Mouse (Mus musculus) cerebellum, adult 11-12 months (tissue): Measurements from ENCODE around the gene Gm13277.
"Not testable (repeated sequence)": the region's sequence is repeated elsewhere in the genome, so short reads cannot be mapped to it uniquely, and the experiment has no call there.

Source experiments
- DNase-seq: peaks from one replicate; pipeline ENCODE4 v3.0.0; 2022

Gm13277 gene

DNA sequence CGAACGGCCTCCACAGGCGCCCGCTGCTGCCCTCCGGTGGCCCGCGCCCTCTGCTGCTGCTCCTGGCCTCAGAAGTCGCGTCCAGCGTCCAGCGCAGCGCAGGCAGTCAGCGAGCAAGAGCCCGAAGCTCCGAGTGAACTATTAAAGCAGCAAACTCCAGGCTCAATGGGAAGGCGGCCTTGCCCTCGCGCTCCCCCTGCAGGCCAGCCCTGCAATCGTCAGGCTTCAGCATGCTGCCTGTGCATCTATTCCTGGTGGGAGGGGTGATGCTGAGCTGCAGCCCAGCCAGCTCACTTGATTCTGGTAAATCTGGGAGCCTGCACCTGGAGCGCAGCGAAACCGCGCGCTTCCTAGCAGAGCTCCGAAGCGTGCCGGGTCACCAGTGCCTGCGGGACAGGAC, at the start of gene Gm13277:
Gm13277 (plus strand) TSS at position 231 of the 400 bp plus-strand sequence.
- DNase-seq: peak; percentile 74

DNA sequence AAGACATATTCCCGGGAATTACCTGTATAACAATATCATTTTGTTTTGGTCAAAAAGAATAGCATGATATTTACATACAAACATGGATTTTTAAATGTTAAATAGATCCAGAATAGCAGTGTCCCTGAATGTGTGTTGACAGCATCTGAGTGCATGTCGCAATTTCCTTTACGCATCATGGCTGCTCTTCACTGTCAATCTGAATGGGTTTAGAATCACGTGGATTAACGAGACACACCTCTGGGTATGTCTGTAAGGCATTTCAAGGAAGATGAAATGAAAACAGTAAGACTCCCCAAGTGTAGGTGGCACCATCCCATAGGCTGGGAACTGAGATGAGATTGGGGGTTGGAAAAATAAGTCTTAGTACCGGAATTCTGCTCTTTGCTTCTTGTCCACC, 49.4 kb upstream of the Gm13277 start:
- DNase-seq: no peak

DNA sequence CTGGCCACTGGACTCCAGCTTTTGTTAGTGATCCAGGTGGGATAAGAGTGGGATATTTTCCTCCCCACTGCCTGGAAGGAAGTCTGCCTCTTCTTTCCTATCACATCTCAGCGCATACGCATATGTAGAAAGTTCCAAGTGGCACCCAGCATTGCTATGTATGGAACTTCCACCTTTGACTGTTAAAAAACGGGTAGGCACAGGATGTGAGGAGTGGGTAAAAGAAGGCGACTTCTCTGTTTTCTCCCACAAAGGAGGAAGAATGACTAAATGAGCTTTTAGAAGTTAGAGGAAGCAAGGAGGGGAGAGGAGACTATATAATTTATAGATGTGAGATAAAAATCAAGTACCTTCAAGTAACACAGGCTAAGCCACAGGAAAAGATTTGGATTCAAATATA, 47.0 kb upstream of the Gm13277 start:
- no peak for DNase-seq

DNA sequence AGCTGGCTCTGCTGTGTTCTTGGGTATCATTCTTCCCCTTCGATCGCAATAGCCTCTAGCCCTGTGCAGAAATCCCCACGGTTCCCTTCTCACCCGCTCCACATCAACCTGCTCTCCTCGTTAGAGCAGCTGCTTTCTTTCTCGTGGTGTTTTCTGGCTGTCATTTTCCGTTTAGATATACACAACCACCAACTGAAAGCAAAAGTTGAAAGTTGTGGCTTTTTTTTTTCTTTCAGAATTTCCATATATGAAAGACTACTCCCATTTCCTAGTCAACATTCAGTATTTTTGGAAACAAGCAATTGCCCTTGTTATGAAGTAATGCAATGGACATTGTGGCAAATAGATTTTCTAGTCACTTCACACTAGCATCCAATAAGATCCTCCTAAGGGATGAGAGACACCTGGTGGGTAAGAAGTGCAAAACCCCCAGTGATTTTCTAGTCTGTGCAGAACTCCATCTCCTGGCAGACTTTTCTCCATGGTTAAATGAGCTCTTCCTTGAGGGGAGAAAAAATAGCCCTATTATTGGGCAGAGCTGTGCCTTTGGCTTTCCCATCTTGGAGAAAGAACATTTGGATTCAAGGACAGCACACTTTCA, 45.6 kb upstream of the Gm13277 start:
- no peak for DNase-seq

DNA sequence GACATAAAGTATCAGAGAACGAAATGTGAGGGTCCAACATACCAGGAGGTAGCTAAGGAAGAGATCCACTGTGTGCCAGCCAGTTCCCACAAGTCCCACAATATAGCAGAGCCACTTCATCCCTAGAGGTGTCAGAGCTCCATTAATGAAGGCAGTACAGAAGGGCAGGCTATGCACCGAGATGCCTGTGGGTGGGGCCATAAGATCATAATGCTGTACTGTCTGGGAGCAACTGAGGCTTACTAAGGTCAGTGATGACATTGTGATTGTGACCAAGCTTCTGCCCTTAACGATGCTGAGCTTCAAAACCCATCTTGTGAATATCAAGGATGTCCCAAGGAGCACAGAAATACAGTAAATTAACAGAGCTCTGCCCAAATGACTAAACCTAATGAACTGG, 44.2 kb upstream of the Gm13277 start:
- DNase-seq: no peak

DNA sequence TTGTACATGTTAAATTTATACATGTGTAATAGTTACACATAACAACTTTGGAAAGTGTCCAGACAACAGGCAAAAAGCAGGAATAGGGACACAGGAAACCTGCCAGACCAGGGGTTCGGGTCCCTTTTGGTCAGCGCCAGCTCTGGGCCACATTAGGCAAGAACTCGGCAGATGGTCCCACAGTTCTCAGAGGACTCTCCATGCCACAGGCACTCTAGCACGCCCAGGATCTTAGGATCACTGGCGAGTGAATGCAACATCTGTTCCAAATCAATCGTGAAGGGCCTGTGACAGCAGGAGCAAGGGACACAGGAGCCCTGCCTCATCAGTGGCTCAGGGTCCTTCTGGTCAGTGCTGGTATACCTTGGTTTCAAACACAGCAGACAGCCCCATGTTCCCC, 38.5 kb upstream of the Gm13277 start:
- DNase-seq: no peak

DNA sequence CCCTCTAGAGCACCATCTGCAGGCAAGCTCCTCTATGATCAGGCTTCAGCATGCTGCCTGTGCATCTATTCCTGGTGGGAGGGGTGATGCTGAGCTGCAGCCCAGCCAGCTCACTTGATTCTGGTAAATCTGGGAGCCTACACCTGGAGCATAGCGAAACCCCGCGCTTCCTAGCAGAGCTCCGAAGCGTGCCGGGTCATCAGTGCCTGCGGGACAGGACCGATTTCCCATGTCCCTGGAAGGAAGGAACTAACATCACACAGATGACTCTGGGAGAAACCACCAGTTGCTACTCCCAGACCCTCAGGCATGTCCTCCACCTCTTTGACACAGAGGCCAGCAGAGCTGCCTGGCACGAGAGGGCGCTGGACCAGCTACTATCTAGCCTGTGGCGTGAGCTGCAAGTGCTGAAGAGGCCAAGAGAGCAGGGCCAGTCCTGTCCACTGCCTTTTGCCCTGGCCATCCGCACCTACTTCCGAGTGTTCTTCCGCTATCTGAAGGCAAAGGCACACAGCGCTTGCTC, 33.6 kb upstream of the Gm13277 start, which contains the start of gene Gm13271:
Gm13271 (plus strand) TSS at position 51 of the 523 bp plus-strand sequence.
- DNase-seq: peak; percentile 90

DNA sequence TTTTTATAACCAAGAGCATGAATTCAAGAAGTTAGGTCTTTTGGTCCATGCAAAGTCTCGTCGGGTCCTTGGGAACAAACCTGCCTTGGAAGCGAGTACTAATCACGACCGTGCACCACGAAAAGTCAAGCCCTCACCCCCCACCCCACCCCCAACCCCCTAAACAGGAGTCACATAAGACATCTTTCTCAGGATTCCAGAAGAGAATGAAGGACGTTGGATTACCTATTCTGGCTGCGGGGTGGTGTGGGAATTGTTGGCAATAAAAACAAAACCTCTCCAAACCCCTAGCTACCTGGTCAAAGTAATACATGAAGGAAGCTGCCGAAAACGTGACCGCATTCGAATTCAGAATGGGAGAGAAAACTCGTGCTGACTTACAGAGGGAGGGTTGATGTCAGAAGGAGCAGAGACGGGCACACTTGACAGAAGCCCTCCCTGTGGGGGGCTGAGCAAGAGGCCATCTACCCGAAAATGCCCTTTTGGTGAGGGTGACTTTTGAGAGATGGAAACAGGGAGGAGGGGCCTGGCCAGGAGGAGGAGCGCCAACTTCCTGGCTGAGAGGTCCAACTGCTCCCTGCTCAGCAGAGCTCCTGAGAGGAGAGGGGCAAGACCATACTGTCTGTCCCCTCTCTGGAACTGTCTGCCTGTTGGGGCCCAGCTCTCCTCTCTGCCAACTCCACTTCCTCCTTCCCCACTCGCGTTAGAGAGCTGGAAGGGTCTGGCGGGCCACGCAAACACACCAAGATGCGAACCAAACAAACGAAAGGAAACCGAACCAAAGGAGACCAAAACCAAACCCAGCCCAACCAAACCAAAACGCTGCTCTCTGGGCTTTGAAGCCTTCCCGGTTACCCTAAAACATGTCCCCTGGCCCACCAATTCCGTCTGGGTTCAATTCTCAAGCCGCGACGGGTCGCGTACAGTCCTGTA, 31.6 kb upstream of the Gm13277 start:
- DNase-seq: not testable (repeated sequence)

DNA sequence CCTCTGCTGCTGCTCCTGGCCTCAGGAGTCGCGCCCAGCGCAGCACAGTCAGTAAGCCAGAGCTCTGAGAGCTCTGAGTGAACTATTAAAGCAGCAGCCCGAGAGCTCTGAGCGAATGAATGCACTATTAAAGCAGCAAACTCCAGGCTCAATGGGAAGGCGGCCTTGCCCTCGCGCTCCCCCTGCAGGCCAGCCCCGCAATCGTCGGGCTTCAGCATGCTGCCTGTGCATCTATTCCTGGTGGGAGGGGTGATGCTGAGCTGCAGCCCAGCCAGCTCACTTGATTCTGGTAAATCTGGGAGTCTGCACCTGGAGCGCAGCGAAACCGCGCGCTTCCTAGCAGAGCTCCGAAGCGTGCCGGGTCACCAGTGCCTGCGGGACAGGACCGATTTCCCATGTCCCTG, 30.8 kb upstream of the Gm13277 start:
- peak; percentile 96 for DNase-seq

DNA sequence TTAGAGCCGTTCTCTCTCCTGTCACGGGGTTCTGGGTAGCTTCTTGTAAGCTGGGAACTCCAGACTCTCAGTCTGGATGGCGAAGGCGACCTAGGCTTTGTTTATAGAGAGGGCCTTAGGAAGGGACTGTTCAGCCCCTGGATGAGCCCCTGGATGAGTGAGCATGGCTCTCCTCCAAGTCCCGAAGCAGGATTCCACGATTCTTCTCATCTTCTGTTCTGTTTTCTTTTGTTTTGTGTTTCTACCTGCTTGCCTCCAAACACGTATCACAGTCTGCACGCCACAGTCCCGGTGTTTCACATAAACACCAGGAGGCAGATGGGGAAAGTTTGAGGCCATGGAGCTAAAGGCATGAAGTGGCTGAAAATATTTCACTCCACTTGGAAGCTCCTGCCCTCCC, 29.7 kb upstream of the Gm13277 start:
- DNase-seq: peak; percentile 52

DNA sequence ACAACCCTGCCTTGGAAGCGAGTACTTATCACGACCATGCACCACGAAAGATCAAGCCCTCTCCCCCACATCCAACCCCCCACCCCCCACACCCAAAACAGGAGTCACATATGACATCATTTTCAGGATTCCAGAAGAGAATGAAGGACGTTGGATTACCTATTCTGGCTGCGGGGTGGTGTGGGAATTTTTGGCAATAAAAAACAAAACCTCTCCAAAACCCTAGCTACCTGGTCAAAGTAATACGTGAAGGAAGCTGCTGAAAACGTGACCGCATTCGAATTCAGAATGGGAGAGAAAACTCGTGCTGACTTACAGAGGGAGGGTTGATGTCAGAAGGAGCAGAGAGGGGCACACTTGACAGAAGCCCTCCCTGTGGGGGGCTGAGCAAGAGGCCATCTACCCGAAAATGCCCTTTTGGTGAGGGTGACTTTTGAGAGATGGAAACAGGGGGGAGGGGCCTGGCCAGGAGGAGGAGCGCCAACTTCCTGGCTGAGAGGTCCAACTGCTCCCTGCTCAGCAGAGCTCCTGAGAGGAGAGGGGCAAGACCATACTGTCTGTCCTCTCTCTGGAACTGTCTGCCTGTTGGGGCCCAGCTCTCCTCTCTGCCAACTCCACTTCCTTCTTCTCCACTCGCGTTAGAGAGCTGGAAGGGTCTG, 28.7 kb upstream of the Gm13277 start, which contains the start of gene Gm13283:
Gm13283 (plus strand) TSS at position 510 of the 659 bp plus-strand sequence.
- peak; percentile 74 for DNase-seq

DNA sequence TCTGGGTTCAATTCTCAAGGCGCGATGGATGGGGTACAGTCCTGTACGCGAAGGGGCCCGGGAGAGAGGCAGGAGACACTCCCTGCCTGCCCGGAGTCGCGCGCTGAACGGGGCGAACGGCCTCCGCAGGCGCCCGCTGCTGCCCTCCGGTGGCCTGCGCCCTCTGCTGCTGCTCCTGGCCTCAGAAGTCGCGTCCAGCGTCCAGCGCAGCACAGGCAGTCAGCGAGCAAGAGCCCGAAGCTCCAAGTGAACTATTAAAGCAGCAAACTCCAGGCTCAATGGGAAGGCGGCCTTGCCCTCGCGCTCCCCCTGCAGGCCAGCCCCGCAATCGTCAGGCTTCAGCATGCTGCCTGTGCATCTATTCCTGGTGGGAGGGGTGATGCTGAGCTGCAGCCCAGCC, 28.0 kb upstream of the Gm13277 start:
- DNase-seq: peak; percentile 80

DNA sequence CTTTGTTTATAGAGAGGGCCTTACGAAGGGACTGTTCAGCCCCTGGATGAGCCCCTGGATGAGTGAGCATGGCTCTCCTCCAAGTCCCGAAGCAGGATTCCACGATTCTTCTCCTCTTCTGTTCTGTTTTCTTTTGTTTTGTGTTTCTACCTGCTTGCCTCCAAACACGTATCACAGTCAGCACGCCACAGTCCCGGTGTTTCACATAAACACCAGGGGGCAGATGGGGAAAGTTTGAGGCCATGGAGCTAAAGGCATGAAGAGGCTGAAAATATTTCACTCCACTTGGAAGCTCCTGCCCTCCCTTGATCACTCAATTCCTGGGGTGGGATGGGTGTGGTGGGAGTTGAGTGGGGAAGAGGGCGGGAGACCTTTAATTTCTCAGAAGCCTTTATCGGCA, 26.7 kb upstream of the Gm13277 start:
- peak; percentile 89 for DNase-seq

DNA sequence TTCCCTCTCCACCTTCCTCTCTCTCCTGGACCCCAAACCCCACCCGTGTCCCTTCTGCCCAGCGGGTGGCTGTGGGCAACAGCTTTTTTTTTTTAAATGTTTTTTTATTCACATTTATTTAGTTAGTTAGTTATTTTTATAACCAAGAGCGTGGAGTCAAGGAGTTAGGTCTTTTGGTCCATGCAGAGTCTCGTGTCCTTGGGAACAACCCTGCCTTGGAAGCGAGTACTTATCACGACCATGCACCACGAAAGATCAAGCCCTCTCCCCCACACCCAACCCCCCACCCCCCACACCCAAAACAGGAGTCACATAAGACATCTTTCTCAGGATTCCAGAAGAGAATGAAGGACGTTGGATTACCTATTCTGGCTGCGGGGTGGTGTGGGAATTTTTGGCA, 26.1 kb upstream of the Gm13277 start:
- DNase-seq: peak; percentile 58

DNA sequence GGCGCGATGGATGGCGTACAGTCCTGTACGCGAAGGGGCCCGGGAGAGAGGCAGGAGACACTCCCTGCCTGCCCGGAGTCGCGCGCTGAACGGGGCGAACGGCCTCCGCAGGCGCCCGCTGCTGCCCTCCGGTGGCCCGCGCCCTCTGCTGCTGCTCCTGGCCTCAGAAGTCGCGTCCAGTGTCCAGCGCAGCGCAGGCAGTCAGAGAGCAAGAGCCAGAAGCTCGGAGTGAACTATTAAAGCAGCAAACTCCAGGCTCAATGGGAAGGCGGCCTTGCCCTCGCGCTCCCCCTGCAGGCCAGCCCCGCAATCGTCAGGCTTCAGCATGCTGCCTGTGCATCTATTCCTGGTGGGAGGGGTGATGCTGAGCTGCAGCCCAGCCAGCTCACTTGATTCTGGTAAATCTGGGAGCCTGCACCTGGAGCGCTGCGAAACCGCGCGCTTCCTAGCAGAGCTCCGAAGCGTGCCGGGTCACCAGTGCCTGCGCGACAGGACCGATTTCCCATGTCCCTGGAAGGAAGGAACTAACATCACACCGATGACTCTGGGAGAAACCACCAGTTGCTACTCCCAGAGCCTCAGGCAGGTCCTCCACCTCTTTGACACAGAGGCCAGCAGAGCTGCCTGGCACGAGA, 24.9 kb upstream of the Gm13277 start:
- peak; percentile 65 for DNase-seq

DNA sequence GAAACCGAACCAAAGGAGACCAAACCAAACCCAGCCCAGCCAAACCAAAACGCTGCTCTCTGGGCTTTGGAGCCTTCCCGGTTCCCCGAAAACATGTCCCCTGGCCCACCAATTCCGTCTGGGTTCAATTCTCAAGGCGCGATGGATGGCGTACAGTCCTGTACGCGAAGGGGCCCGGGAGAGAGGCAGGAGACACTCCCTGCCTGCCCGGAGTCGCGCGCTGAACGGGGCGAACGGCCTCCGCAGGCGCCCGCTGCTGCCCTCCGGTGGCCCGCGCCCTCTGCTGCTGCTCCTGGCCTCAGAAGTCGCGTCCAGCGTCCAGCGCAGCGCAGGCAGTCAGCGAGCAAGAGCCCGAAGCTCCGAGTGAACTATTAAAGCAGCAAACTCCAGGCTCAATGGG, 14.9 kb upstream of the Gm13277 start, which contains the start of gene Gm13290:
Gm13290 (plus strand) TSS at position 301 of the 400 bp plus-strand sequence.
- not testable (repeated sequence) for DNase-seq

DNA sequence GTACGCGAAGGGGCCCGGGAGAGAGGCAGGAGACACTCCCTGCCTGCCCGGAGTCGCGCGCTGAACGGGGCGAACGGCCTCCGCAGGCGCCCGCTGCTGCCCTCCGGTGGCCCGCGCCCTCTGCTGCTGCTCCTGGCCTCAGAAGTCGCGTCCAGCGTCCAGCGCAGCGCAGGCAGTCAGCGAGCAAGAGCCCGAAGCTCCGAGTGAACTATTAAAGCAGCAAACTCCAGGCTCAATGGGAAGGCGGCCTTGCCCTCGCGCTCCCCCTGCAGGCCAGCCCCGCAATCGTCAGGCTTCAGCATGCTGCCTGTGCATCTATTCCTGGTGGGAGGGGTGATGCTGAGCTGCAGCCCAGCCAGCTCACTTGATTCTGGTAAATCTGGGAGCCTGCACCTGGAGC, 11.8 kb upstream of the Gm13277 start, which contains the start of gene Gm13289:
Gm13289 (plus strand) TSS at position 301 of the 400 bp plus-strand sequence.
- DNase-seq: not testable (repeated sequence)

DNA sequence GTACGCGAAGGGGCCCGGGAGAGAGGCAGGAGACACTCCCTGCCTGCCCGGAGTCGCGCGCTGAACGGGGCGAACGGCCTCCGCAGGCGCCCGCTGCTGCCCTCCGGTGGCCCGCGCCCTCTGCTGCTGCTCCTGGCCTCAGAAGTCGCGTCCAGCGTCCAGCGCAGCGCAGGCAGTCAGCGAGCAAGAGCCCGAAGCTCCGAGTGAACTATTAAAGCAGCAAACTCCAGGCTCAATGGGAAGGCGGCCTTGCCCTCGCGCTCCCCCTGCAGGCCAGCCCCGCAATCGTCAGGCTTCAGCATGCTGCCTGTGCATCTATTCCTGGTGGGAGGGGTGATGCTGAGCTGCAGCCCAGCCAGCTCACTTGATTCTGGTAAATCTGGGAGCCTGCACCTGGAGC, 8.9 kb upstream of the Gm13277 start, which contains the start of gene Gm13272:
Gm13272 (plus strand) TSS at position 301 of the 400 bp plus-strand sequence.
- DNase-seq: not testable (repeated sequence)

DNA sequence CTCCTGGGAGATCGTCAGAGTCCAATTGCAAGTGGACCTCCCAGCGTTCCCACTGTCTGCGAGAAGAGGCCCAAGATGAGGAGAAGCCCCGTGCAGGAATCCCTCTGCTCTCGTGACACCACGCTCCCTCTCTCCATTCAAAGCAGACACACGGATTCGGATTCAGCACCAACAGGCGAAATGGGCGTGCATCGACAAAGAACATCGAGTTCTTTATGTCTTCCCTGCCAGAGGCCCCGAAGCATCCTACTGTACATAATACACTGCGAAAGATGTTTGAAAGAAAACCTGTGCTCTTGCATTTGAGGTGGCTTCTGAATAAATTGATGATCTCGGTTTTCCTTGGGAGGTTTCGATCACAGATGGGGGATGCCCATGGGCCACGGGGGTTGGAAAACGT, 8.1 kb upstream of the Gm13277 start:
- peak; percentile 47 for DNase-seq

DNA sequence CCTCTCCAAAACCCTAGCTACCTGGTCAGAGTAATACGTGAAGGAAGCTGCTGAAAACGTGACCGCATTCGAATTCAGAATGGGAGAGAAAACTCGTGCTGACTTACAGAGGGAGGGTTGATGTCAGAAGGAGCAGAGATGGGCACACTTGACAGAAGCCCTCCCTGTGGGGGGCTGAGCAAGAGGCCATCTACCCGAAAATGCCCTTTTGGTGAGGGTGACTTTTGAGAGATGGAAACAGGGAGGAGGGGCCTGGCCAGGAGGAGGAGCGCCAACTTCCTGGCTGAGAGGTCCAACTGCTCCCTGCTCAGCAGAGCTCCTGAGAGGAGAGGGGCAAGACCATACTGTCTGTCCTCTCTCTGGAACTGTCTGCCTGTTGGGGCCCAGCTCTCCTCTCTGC, 6.6 kb upstream of the Gm13277 start, which contains the start of gene Ifnz:
Ifnz (plus strand) TSS at position 301 of the 400 bp plus-strand sequence.
- not testable (repeated sequence) for DNase-seq

DNA sequence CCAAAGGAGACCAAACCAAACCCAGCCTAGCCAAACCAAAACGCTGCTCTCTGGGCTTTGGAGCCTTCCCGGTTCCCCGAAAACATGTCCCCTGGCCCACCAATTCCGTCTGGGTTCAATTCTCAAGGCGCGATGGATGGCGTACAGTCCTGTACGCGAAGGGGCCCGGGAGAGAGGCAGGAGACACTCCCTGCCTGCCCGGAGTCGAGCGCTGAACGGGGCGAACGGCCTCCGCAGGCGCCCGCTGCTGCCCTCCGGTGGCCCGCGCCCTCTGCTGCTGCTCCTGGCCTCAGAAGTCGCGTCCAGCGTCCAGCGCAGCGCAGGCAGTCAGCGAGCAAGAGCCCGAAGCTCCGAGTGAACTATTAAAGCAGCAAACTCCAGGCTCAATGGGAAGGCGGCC, 6.1 kb upstream of the Gm13277 start:
- not testable (repeated sequence) for DNase-seq

DNA sequence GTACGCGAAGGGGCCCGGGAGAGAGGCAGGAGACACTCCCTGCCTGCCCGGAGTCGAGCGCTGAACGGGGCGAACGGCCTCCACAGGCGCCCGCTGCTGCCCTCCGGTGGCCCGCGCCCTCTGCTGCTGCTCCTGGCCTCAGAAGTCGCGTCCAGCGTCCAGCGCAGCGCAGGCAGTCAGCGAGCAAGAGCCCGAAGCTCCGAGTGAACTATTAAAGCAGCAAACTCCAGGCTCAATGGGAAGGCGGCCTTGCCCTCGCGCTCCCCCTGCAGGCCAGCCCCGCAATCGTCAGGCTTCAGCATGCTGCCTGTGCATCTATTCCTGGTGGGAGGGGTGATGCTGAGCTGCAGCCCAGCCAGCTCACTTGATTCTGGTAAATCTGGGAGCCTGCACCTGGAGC, 3.0 kb upstream of the Gm13277 start, which contains the start of gene Gm13276:
Gm13276 (plus strand) TSS at position 301 of the 400 bp plus-strand sequence.
- not testable (repeated sequence) for DNase-seq
